In genomic region chr3:123103151-123103860, GRCm38 (mm10) we compare ENCODE assay signal across 8 mouse cellular contexts.
DNase-seq lines count a peak whose midpoint lies in the region; ATAC-seq and TF ChIP-seq lines count a peak whose summit lies in the region.

No protein-coding gene starts in this region.

- peaks cover 2% of the 10 kb centered on the region; the same call in 1 of the 2 replicates for H3K4me1 ChIP-seq in spleen, adult 2 months (ENCODE audit: control insufficient read depth, insufficient read depth, insufficient read length)

- intact Hi-C loops in left cerebral cortex, adult 2 months (cut with DNase I), result loop anchor here (1.0 to 10.0 kb wide), 3 partner anchors 119 to 239 kb away; partner anchors contain the start of gene Usp53

- no peaks in the 10 kb centered on the region for H3K36me3 ChIP-seq in spleen, adult 2 months (ENCODE audit: control insufficient read depth, insufficient read depth, low read length)

- H3K4me3 ChIP-seq in spleen, adult 2 months (ENCODE audit: extremely low read depth, insufficient read depth, insufficient read length), result no peak overlapping the region
- H3K4me3 ChIP-seq in left cerebral cortex, adult 2 months, result no peak overlapping the region

- 29% methylated on average over 13 of the region's 13 CpGs for WGBS in spleen, adult 2 months

- peak; percentile 79; the same call in 1 of the 2 replicates for TF ChIP-seq CTCF in spleen, adult 2 months (IDR thresholded peaks at IDR 0.05; ENCODE audit: extremely low read depth, insufficient read depth, insufficient read length, insufficient replicate concordance)
- TF ChIP-seq CTCF in left cerebral cortex, adult 2 months (IDR thresholded peaks at IDR 0.05), result peak; percentile 99

- no peak for TF ChIP-seq POLR2A in spleen, adult 2 months (IDR thresholded peaks at IDR 0.05; ENCODE audit: low read depth, low read length)

- no peaks in the 10 kb centered on the region for H3K27me3 ChIP-seq in spleen, adult 2 months (ENCODE audit: control insufficient read depth, insufficient read depth, low read length)

- ATAC-seq in inflammation-experienced regulatory T-cells, adult 6 months, result peak; percentile 58

- DNase-seq in spleen, adult 2 months (ENCODE audit: low read depth in 1 of 2, low spot score in 2 of 2), result peak; percentile 15 to 43
- no peak for DNase-seq in spleen, adult 12 weeks (ENCODE audit: low spot score)
- DNase-seq in cerebellum, postnatal 14 days, result peak; percentile 83 to 85
- DNase-seq in gastrocnemius, adult 18-20 months (ENCODE audit: low spot score), result peak; percentile 76
- DNase-seq in left cerebral cortex, adult 2 months (ENCODE audit: extremely low spot score in 1 of 2, low spot score in 2 of 2), result peak; percentile 72 to 74
- DNase-seq in mesoderm, embryonic 11.5 days (ENCODE audit: low read depth, low spot score), result peak; percentile 88
- DNase-seq in right cerebral cortex, postnatal 36 days (ENCODE audit: low spot score in 2 of 2), result peak; percentile 34 to 51

- no peak overlapping the region for H3K27ac ChIP-seq in spleen, adult 2 months (ENCODE audit: insufficient read depth, low read length)
- no peak overlapping the region for H3K27ac ChIP-seq in left cerebral cortex, adult 2 months
